Mouse (Mus musculus) C2C12 (cell line): Measurements from ENCODE around the gene Pik3cg. TPM values are rescaled to one million over a fixed set of nuclear protein-coding genes. Genes with fewer than 3 reads are reported as not detected.

ENCODE experiments used
- H3K27me3 ChIP-seq: one replicate; pipeline ENCODE4 v1.6.1; 2011; ENCODE audit not compliant: control insufficient read depth, insufficient read depth, insufficient read length
- H3K36me3 ChIP-seq: one replicate; pipeline ENCODE4 v1.6.1; 2011; ENCODE audit not compliant: control insufficient read depth, insufficient read depth
- H3K4me3 ChIP-seq: one replicate; pipeline ENCODE4 v1.5.1; 2011; ENCODE audit warnings: mild to moderate bottlenecking, control low read depth; ENCODE audit not compliant: poor library complexity, insufficient read depth, severe bottlenecking
- H3K79me2 ChIP-seq: one replicate; pipeline ENCODE4 v1.6.1; 2011; ENCODE audit not compliant: control insufficient read depth, insufficient read depth
- H3K79me3 ChIP-seq: one replicate; pipeline ENCODE4 v1.6.1; 2011; ENCODE audit warnings: low read depth, control low read depth
- H3ac ChIP-seq: one replicate; pipeline ENCODE3; 2011; ENCODE audit warnings: low read depth; ENCODE audit not compliant: control insufficient read depth, insufficient read length
- CEBPB ChIP-seq: IDR thresholded peaks from one replicate; pipeline ENCODE4 v1.6.1; 2011; ENCODE audit warnings: low read depth, mild to moderate bottlenecking, control low read depth, moderate library complexity
- CTCF ChIP-seq: IDR thresholded peaks from one replicate; pipeline ENCODE4 v1.5.1; 2011; ENCODE audit not compliant: control insufficient read depth, insufficient read depth, insufficient read length
- FOSL1 ChIP-seq: IDR thresholded peaks from one replicate; pipeline ENCODE4 v1.8.0; 2011; ENCODE audit warnings: mild to moderate bottlenecking, low read length; ENCODE audit not compliant: poor library complexity, insufficient read depth, severe bottlenecking
- MAX ChIP-seq: IDR thresholded peaks from one replicate; pipeline ENCODE4 v1.6.1; 2011; ENCODE audit warnings: mild to moderate bottlenecking, control low read depth
- MYOD1 ChIP-seq: IDR thresholded peaks from one replicate; pipeline ENCODE4 v1.6.1; 2011; ENCODE audit warnings: low read depth; ENCODE audit not compliant: control insufficient read depth, insufficient read length
- MYOG ChIP-seq: IDR thresholded peaks from one replicate; pipeline ENCODE4 v1.6.1; 2011; ENCODE audit not compliant: control insufficient read depth, insufficient read length; ENCODE audit errors: extremely low read depth
- USF1 ChIP-seq: IDR thresholded peaks from one replicate; pipeline ENCODE4 v1.6.1; 2011; ENCODE audit warnings: low read depth, mild to moderate bottlenecking, control low read depth, moderate library complexity
- polyA plus RNA-seq: library from polyadenylated mRNA; unstranded; fragments of >200 nt; fragmentation: generic; extraction: Trizol; gene quantifications from one replicate; pipeline ENCODE4 v1.2.1, GENCODE M21; 2012; ENCODE audit warnings: missing spikeins

Gene Pik3cg
- polyA plus RNA-seq, 1 experiment, result not detected

- Histone ChIP-seq H3K36me3 (no peaks in the 10 kb centered on the region), H3K79me3 (no peaks in the 10 kb centered on the region), H3K27me3 (no peaks in the 10 kb centered on the region), H3ac (no peak overlapping the region), H3K79me2 (no peaks in the 10 kb centered on the region), H3K4me3 (no peak overlapping the region)
- TF ChIP-seq CTCF (no peak), MYOD1 (no peak), MYOG (no peak), USF1 (no peak), CEBPB (no peak), FOSL1 (no peak), MAX (no peak)
These were observed 15.2 kb upstream of the Pik3cg start for GRCm38 (mm10) chr12:32223629-32224028.

GRCm38 (mm10) chr12:32222758-32223385, 14.4 kb upstream of the Pik3cg start:
- H3K4me3 ChIP-seq, result no peak overlapping the region
- H3K79me3 ChIP-seq, result no peaks in the 10 kb centered on the region
- TF ChIP-seq FOSL1 (no peak), USF1 (no peak), CTCF (no peak), CEBPB (no peak), MYOD1 (no peak), MAX (no peak), MYOG (no peak)
- H3K27me3 ChIP-seq, result no peaks in the 10 kb centered on the region
- no peak overlapping the region for H3ac ChIP-seq
- H3K79me2 ChIP-seq, result no peaks in the 10 kb centered on the region
- H3K36me3 ChIP-seq, result no peaks in the 10 kb centered on the region

DNA sequence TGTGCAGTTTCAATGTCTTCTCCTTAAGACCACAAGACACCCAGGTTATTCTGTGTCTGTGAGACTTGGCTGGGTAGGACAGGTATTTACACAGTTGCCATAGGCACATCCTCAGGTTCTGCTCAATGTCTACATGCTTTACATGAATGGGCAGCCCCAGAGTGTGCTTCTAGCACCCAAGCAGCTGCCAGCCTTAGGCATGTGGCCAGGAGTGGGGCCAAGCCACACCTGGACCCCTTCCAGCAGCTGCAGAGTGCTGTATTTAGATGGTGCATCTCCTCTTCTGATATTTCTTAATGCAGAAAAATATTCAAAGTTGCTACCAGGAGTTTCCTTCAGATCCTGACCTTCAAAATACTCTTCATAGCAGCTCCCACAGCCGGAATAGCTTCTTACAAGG, 11.9 kb upstream of the Pik3cg start:
- Histone ChIP-seq H3K27me3 (no peaks in the 10 kb centered on the region), H3ac (no peak overlapping the region), H3K79me3 (no peaks in the 10 kb centered on the region), H3K36me3 (no peaks in the 10 kb centered on the region), H3K79me2 (no peaks in the 10 kb centered on the region), H3K4me3 (no peak overlapping the region)
- TF ChIP-seq CTCF, result no peak
- no peak for TF ChIP-seq USF1
- no peak for TF ChIP-seq FOSL1
- no peak for TF ChIP-seq MYOG
- no peak for TF ChIP-seq MAX
- TF ChIP-seq CEBPB, result no peak
- TF ChIP-seq MYOD1, result no peak

DNA sequence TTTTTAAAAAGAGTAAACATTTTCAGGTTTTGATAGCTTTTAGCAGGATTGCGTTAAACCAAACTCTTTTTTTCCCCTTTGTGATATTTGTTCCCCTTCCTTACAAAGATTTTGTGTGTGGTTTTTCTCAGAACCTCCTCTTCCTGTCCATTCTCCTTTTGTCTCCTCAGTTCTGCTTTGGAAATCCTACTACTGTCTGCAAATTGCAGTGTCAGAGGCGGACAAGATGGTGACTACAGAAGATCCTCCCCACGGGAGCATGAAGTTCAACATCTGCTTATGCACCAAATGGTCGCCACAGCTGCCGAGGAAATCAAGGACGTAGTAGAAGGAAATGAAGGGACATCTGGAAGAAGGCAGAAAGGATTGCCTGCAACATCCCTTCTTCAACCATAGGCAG, 6.7 kb upstream of the Pik3cg start:
- Histone ChIP-seq H3ac (no peak overlapping the region), H3K79me3 (no peaks in the 10 kb centered on the region), H3K36me3 (no peaks in the 10 kb centered on the region), H3K79me2 (no peaks in the 10 kb centered on the region), H3K27me3 (no peaks in the 10 kb centered on the region), H3K4me3 (no peak overlapping the region)
- TF ChIP-seq CEBPB, result no peak
- TF ChIP-seq FOSL1, result no peak
- no peak for TF ChIP-seq MYOG
- TF ChIP-seq CTCF, result no peak
- TF ChIP-seq MAX, result no peak
- TF ChIP-seq USF1, result no peak
- TF ChIP-seq MYOD1, result no peak

- H3K4me3 ChIP-seq, result no peak overlapping the region
- TF ChIP-seq MYOG (no peak), FOSL1 (no peak), USF1 (no peak), MAX (no peak)
- no peaks in the 10 kb centered on the region for H3K79me2 ChIP-seq
- H3K36me3 ChIP-seq, result no peaks in the 10 kb centered on the region
- H3ac ChIP-seq, result no peak overlapping the region
- H3K27me3 ChIP-seq, result no peaks in the 10 kb centered on the region
- no peaks in the 10 kb centered on the region for H3K79me3 ChIP-seq
These were observed 4.2 kb upstream of the Pik3cg start for GRCm38 (mm10) chr12:32212702-32213101.

- TF ChIP-seq FOSL1 (no peak), CEBPB (no peak), CTCF (no peak), USF1 (no peak), MYOD1 (no peak), MYOG (no peak), MAX (no peak)
- no peaks in the 10 kb centered on the region for H3K27me3 ChIP-seq
- H3K79me2 ChIP-seq, result no peaks in the 10 kb centered on the region
- H3K36me3 ChIP-seq, result no peaks in the 10 kb centered on the region
- H3K4me3 ChIP-seq, result no peak overlapping the region
- H3ac ChIP-seq, result no peak overlapping the region
- H3K79me3 ChIP-seq, result no peaks in the 10 kb centered on the region
These were observed 3.7 kb upstream of the Pik3cg start for GRCm38 (mm10) chr12:32212156-32212555.
